Mouse (Mus musculus) embryo, embryonic 10 days (tissue): ENCODE measurements around the gene Hpcal4.
"Not testable (repeated sequence)": the region's sequence is repeated elsewhere in the genome, so short reads cannot be mapped to it uniquely, and the experiment has no call there.

ENCODE experiments used
- DNase-seq: peaks from one replicate; pipeline ENCODE4 v3.0.0-alpha.2; 2015; ENCODE audit warnings: low spot score

Gene Hpcal4

GRCm38 (mm10) chr4:123182328-123183238, at the start of gene Hpcal4:
Hpcal4 (plus strand) TSS chr4:123183227.
- DNase-seq: peak; percentile 59

- no peak for DNase-seq
Measured at GRCm38 (mm10) chr4:123137551-123137950, 45.5 kb upstream of the Hpcal4 start.

GRCm38 (mm10) chr4:123139513-123140154, 43.4 kb upstream of the Hpcal4 start, which contains the start of gene Ppie:
Ppie (minus strand) TSS chr4:123139951.
- peak; percentile 88 for DNase-seq

- no peak for DNase-seq
Measured at GRCm38 (mm10) chr4:123147446-123148150, 35.4 kb upstream of the Hpcal4 start.

GRCm38 (mm10) chr4:123152003-123152402, 31.0 kb upstream of the Hpcal4 start:
- DNase-seq: no peak

- peak; percentile 6 for DNase-seq
Measured at GRCm38 (mm10) chr4:123152976-123153375, 30.1 kb upstream of the Hpcal4 start.

- DNase-seq: peak; percentile 60
Measured at GRCm38 (mm10) chr4:123155004-123155403, 28.0 kb upstream of the Hpcal4 start.

- no peak for DNase-seq
Measured at GRCm38 (mm10) chr4:123155427-123155826, 27.6 kb upstream of the Hpcal4 start.

- no peak for DNase-seq
Measured at GRCm38 (mm10) chr4:123155840-123156239, 27.2 kb upstream of the Hpcal4 start.

GRCm38 (mm10) chr4:123160571-123160970, 22.5 kb upstream of the Hpcal4 start:
- DNase-seq: no peak

GRCm38 (mm10) chr4:123161251-123161650, 21.8 kb upstream of the Hpcal4 start:
- DNase-seq: not testable (repeated sequence)

GRCm38 (mm10) chr4:123162305-123162917, 20.6 kb upstream of the Hpcal4 start:
- peak; percentile 7 for DNase-seq

- no peak for DNase-seq
Measured at GRCm38 (mm10) chr4:123164157-123164556, 18.9 kb upstream of the Hpcal4 start.

- no peak for DNase-seq
Measured at GRCm38 (mm10) chr4:123171811-123172210, 11.2 kb upstream of the Hpcal4 start.

GRCm38 (mm10) chr4:123183239-123184056, 421 bp downstream of the Hpcal4 start:
- peak; percentile 95 for DNase-seq

- no peak for DNase-seq
Measured at GRCm38 (mm10) chr4:123184816-123185215, 1.8 kb downstream of the Hpcal4 start.

- DNase-seq: no peak
Measured at GRCm38 (mm10) chr4:123192336-123192735, 9.3 kb downstream of the Hpcal4 start.

GRCm38 (mm10) chr4:123193791-123194190, 10.8 kb downstream of the Hpcal4 start:
- no peak for DNase-seq

GRCm38 (mm10) chr4:123196695-123197094, 13.7 kb downstream of the Hpcal4 start:
- DNase-seq: no peak

- DNase-seq: peak; percentile 80
Measured at GRCm38 (mm10) chr4:123200771-123201185, 17.8 kb downstream of the Hpcal4 start.
